Mouse (Mus musculus) liver, adult 2 months (tissue): ENCODE results near the gene Apol6.

ENCODE experiments used
- CTCF ChIP-seq: fragments of 200-500 bp; IDR thresholded peaks from 2 replicates; pipeline ENCODE4 v1.5.1; 2011; ENCODE audit warnings: low read depth, low read length, control low read depth
- POLR2A ChIP-seq: fragments of 200-500 bp; IDR thresholded peaks from 2 replicates; pipeline ENCODE4 v1.6.1; 2011; ENCODE audit warnings: low read length, control low read depth; ENCODE audit not compliant: insufficient read depth; ENCODE audit errors: extremely low read depth

DNA sequence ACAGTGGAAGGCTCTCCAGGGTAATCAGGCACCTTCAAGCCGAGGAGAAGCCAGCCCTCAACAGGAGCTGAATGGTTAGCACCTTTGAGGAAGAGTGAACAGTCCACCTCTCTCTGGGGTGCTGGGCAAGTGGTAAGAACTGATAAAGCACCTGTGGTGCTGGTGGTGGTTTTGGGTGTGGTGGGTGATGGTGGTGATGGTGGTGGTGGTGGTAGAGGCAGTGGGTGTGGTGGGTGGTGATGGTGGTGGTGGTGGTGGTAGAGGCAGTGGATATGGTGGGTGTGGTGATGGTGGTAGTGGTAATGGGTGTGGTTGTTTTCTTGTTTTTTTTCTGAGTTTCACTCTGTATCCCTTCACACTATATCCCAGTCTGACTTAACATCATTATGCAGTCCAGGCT, 8.5 kb downstream of the Apol6 start:
- TF ChIP-seq POLR2A (no peak), CTCF (no peak)
